Mouse (Mus musculus) brain, embryonic 14.5 days (tissue): ENCODE results near the gene Ezh2.

ENCODE experiments used
- CTCF ChIP-seq: fragments of 200-500 bp; IDR thresholded peaks from 2 replicates; pipeline ENCODE4 v1.5.1; 2012; ENCODE audit warnings: inconsistent platforms, mild to moderate bottlenecking, moderate library complexity, borderline replicate concordance; ENCODE audit not compliant: insufficient read depth, insufficient read length; ENCODE audit errors: extremely low read depth
- POLR2A ChIP-seq: fragments of 200-500 bp; IDR thresholded peaks from 2 replicates; pipeline ENCODE4 v1.6.1; 2012; ENCODE audit warnings: mild to moderate bottlenecking, inconsistent platforms, borderline replicate concordance; ENCODE audit not compliant: poor library complexity, insufficient read depth, insufficient read length, severe bottlenecking; ENCODE audit errors: extremely low read depth

- TF ChIP-seq CTCF (no peak), POLR2A (no peak)
Observed at GRCm38 (mm10) chr6:47627978-47628377, 32.8 kb upstream of the Ezh2 start.
